Comparison of ENCODE assay signal across 11 mouse cellular contexts in the genomic region with DNA sequence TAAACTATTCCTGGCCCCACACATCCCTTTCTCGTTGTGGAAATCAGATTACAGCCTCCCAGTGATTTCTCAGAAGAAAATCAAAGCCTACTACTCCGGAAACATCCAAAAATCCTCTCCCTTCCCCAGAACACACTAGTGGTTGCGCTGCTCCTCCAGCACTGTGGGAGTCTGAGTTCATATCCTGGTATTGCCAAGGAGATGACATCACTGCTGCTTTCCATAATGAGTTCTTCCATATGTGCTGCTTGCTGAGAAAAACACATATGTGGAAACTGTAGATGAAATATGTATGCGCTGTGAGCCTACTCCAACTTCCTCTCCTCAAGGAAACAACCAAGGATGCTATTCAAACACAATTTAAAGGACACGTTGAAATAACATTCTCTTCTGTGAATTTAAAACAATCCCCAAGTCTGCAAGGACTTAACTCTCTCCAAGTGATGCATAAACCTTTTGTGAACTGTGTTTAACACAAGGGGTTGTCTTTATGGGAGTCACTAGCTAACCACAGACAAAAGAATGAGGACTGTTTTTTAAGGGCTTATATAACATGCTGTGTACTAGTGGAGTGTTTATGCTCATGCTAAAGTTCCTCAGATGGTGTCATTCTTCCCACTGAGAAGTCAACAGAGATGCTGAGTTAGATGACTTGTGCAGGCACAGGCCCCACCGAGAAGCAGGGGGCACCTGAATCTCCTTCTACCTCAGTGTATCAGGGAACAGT.
DNase-seq lines count a peak whose midpoint lies in the region; ATAC-seq and TF ChIP-seq lines count a peak whose summit lies in the region.
"Had no signal": no experiment of that assay in that cellular context is flagged by ENCODE, and none has a peak within 500 bp of the region (broad histone marks: within the 10 kb centered on the region; RNA-seq: fewer than 3 reads in every experiment).

No protein-coding gene starts in this region.

- H3K27me3 ChIP-seq in heart, embryonic 13.5 days (replicated peaks) = no peaks in the 10 kb centered on the region
- no peaks in the 10 kb centered on the region for H3K27me3 ChIP-seq in lung, embryonic 14.5 days (ENCODE audit: insufficient read depth, low read length)
- H3K27me3 ChIP-seq in intestine, embryonic 15.5 days (replicated peaks) = no peaks in the 10 kb centered on the region
- H3K27me3 ChIP-seq: liver, embryonic 15.5 days; neural tube, embryonic 12.5 days had no signal

- H3K9ac ChIP-seq in heart, embryonic 13.5 days = no peak overlapping the region
- no peak overlapping the region for H3K9ac ChIP-seq in lung, embryonic 14.5 days
- no peak overlapping the region for H3K9ac ChIP-seq in intestine, embryonic 15.5 days
- H3K9ac ChIP-seq: liver, embryonic 15.5 days; neural tube, embryonic 12.5 days had no signal

- DNase-seq in heart, adult 11 months = no peak
- DNase-seq in lung, embryonic 14.5 days = peak; percentile 66
- DNase-seq in lung, postnatal 36 days = no peak
- DNase-seq in right cerebral cortex, postnatal 36 days (ENCODE audit: low spot score in 2 of 2) = peak; percentile 14 to 48
- DNase-seq in spleen, postnatal 10 days (ENCODE audit: low spot score in 2 of 2) = no peak

- no peak for ATAC-seq in heart, embryonic 13.5 days (ENCODE audit: extremely low read depth, insufficient number of reproducible peaks, low FRiP score, low TSS enrichment)
- ATAC-seq in lung, embryonic 14.5 days (ENCODE audit: insufficient read depth) = peak; percentile 68; the same call in 1 of the 2 replicates
- peak; percentile 55; the same call in 1 of the 2 replicates for ATAC-seq in intestine, embryonic 15.5 days
- no peak for ATAC-seq in erythroblast, adult 5-6 weeks (replicated peaks; ENCODE audit: low FRiP score, poor library complexity, severe bottlenecking)
- ATAC-seq: CD4-positive, CD25-positive, alpha-beta regulatory T cell, adult 4 months had no signal

- no peak for TF ChIP-seq CTCF in lung, embryonic 14.5 days (IDR thresholded peaks at IDR 0.05; ENCODE audit: low read depth)

- H3K4me1 ChIP-seq in heart, embryonic 13.5 days = 0 out of 2 replicates have a peak, but pooled peaks cover 3% of the 10 kb centered on the region
- H3K4me1 ChIP-seq in lung, embryonic 14.5 days (ENCODE audit: insufficient read depth) = no peaks in the 10 kb centered on the region
- no peaks in the 10 kb centered on the region for H3K4me1 ChIP-seq in intestine, embryonic 15.5 days (replicated peaks)
- H3K4me1 ChIP-seq: liver, embryonic 15.5 days; neural tube, embryonic 12.5 days had no signal

- 52% methylated on average over 6 of the region's 6 CpGs for WGBS in heart, embryonic 13.5 days
- 41% methylated on average over 6 of the region's 6 CpGs for WGBS in lung, embryonic 14.5 days
- 38% methylated on average over 6 of the region's 6 CpGs for WGBS in intestine, embryonic 15.5 days

- no peaks in the 10 kb centered on the region for H3K36me3 ChIP-seq in heart, embryonic 13.5 days
- H3K36me3 ChIP-seq in lung, embryonic 14.5 days (ENCODE audit: insufficient read depth) = no peaks in the 10 kb centered on the region
- no peaks in the 10 kb centered on the region for H3K36me3 ChIP-seq in intestine, embryonic 15.5 days
- H3K36me3 ChIP-seq: liver, embryonic 15.5 days; neural tube, embryonic 12.5 days had no signal

- peak overlapping the region; percentile 63 for H3K27ac ChIP-seq in heart, embryonic 13.5 days (replicated peaks)
- peak overlapping the region; percentile 30; the same call in 1 of the 2 replicates for H3K27ac ChIP-seq in lung, embryonic 14.5 days (ENCODE audit: low read depth)
- H3K27ac ChIP-seq in intestine, embryonic 15.5 days = peak overlapping the region; percentile 54; the same call in 1 of the 2 replicates
- H3K27ac ChIP-seq: liver, embryonic 15.5 days; neural tube, embryonic 12.5 days had no signal

- H3K4me2 ChIP-seq in heart, embryonic 13.5 days = no peak overlapping the region
- no peak overlapping the region for H3K4me2 ChIP-seq in lung, embryonic 14.5 days
- H3K4me2 ChIP-seq in intestine, embryonic 15.5 days (replicated peaks) = no peak overlapping the region
- H3K4me2 ChIP-seq: liver, embryonic 15.5 days; neural tube, embryonic 12.5 days had no signal

- H3K9me3 ChIP-seq in heart, embryonic 13.5 days = no peaks in the 10 kb centered on the region
- no peaks in the 10 kb centered on the region for H3K9me3 ChIP-seq in lung, embryonic 14.5 days (ENCODE audit: low read depth, low read length)
- H3K9me3 ChIP-seq in intestine, embryonic 15.5 days = no peaks in the 10 kb centered on the region
- H3K9me3 ChIP-seq: liver, embryonic 15.5 days; neural tube, embryonic 12.5 days had no signal

- H3K4me3 ChIP-seq in heart, embryonic 13.5 days = no peak overlapping the region
- H3K4me3 ChIP-seq in lung, embryonic 14.5 days (ENCODE audit: low read depth, low read length) = no peak overlapping the region
- H3K4me3 ChIP-seq in intestine, embryonic 15.5 days (replicated peaks) = no peak overlapping the region
- H3K4me3 ChIP-seq: liver, embryonic 15.5 days; neural tube, embryonic 12.5 days had no signal

Comparison
In these comparisons a context has a peak if more than half of its experiments do, and no peak if none do; other contexts are left out.
1. DNase-seq: peak in lung, embryonic 14.5 days (single experiment) and right cerebral cortex, postnatal 36 days (2 of 2); none in heart, adult 11 months (single experiment), lung, postnatal 36 days (single experiment) and spleen, postnatal 10 days (0 of 2).
2. ATAC-seq: peak in lung, embryonic 14.5 days (single experiment) and intestine, embryonic 15.5 days (single experiment); none in heart, embryonic 13.5 days (single experiment) and erythroblast, adult 5-6 weeks (single experiment).
3. Peak in every context shown above with its lines, with median percentiles within 50 percentile points of each other: H3K27ac ChIP-seq.